Mouse (Mus musculus) heart, postnatal 0 days (tissue): ENCODE data around the gene Ssbp3. TPM values are rescaled to one million over a fixed set of nuclear protein-coding genes. Genes with fewer than 3 reads are reported as not detected.

Source experiments
- ATAC-seq: fragments of 200-750 bp; cut with Nextera tagmentation; 2 replicates; pipeline ENCODE4 v1.8.0; 2017; ENCODE audit warnings: low read depth, moderate number of reproducible peaks, moderate library complexity; ENCODE audit not compliant: insufficient read depth
- DNase-seq: peaks from one replicate; pipeline ENCODE4 v3.0.0-alpha.2; 2016; ENCODE audit warnings: low spot score
- H3K27ac ChIP-seq: fragments of 300-500 bp; sonication (generic); 2 replicates; pipeline ENCODE4 v1.5.1; 2014; ENCODE audit warnings: low read depth, mild to moderate bottlenecking
- H3K27me3 ChIP-seq: fragments of 300-500 bp; sonication (generic); 2 replicates; pipeline ENCODE4 v1.6.1; 2014; ENCODE audit warnings: low read length, mixed read lengths; ENCODE audit not compliant: control insufficient read depth, insufficient read depth
- H3K36me3 ChIP-seq: fragments of 300-500 bp; sonication (generic); replicated peaks from 2 replicates; pipeline ENCODE4 v1.6.1; 2014; ENCODE audit warnings: low read length, mixed read lengths; ENCODE audit not compliant: control insufficient read depth, insufficient read depth
- H3K4me1 ChIP-seq: fragments of 300-500 bp; sonication (generic); 2 replicates; pipeline ENCODE4 v1.6.1; 2014; ENCODE audit warnings: antibody characterized with exemption; ENCODE audit not compliant: control insufficient read depth, insufficient read depth
- H3K4me2 ChIP-seq: fragments of 300-500 bp; sonication (generic); 2 replicates; pipeline ENCODE4 v1.6.1; 2014; ENCODE audit warnings: low read depth, mild to moderate bottlenecking, low read length, moderate library complexity
- H3K4me3 ChIP-seq: fragments of 300-500 bp; sonication (generic); 2 replicates; pipeline ENCODE4 v1.5.1; 2014; ENCODE audit warnings: low read depth, low read length
- H3K9ac ChIP-seq: fragments of 300-500 bp; sonication (generic); replicated peaks from 2 replicates; pipeline ENCODE4 v1.6.1; 2014; ENCODE audit warnings: low read depth, low read length, mixed read lengths
- H3K9me3 ChIP-seq: fragments of 300-500 bp; sonication (generic); replicated peaks from 2 replicates; pipeline ENCODE4 v1.6.1; 2016; ENCODE audit warnings: low read length; ENCODE audit not compliant: control insufficient read depth
- CTCF ChIP-seq: IDR thresholded peaks from 2 replicates; pipeline ENCODE4 v1.5.1; 2016; ENCODE audit warnings: antibody characterized with exemption, control low read depth, low read depth
- EP300 ChIP-seq: IDR thresholded peaks from 2 replicates; pipeline ENCODE4 v1.6.1; 2016; ENCODE audit warnings: antibody characterized with exemption, low read depth
- WGBS: fragments of 180-500 bp; shearing (Covaris S2); extraction: QIAGEN DNeasy Blood & Tissue Kit; methylation state at CpG from one replicate; pipeline ENCODE4 v1.1.7; 2014; 5-methylcytosine and 5-hydroxymethylcytosine counted together
- polyA plus RNA-seq: library from polyadenylated mRNA; unstranded; fragments of >200 nt; fragmentation: Nextera tagmentation; extraction: Ambion mirVana; gene quantifications from 2 replicates; pipeline ENCODE4 v1.2.1, GENCODE M21; 2015
- total RNA-seq: library from RNA; depleted of rRNA; stranded (reverse); fragments of >200 nt; gene quantifications from 2 replicates; pipeline ENCODE4 v1.2.3, GENCODE M21; 2014; ENCODE audit warnings: low replicate concordance

Gene Ssbp3
- total and polyA plus RNA-seq, 2 experiments from 2014 or later, result 25.9 to 35.6 TPM

DNA sequence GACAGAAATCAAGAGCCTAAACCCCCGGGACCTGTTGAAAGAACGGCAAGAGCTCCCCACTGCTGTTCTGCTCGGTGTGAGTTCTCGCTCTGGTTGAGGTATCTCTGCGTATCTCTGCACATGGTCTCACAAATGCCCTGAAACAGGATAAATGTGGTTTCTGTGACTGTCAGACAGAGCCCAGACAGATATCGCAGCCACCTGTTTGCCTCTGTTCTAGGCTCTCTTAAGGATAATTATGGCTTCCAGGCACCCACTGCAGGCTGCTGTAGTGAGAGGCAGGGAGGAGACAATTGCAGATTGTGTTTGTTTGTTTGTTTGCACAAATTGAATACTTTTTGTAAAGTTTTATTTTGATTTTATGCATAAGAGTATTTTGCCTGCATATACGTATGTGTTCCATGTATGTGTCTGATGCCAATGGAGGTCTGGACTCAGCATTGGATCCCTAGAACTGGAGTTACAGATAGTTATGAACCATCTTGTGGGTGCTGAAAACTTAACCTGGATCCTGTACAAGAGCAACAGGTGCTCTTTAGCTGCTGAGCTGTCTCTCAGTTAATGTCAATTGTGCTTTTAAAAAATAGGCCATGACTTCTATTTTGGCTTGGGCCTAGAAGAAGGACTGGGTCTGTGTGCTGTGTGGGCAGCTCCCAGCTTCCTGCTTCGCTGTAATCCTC, 101.0 kb downstream of the Ssbp3 start:
- Histone ChIP-seq H3K4me2 (no peak overlapping the region), H3K9ac (no peak overlapping the region), H3K27ac (peak overlapping the region; percentile 55; the same call in 1 of the 2 replicates), H3K4me3 (no peak overlapping the region), H3K4me1 (peaks cover 37% of the 10 kb centered on the region), H3K27me3 (no peaks in the 10 kb centered on the region), H3K9me3 (no peaks in the 10 kb centered on the region), H3K36me3 (no peaks in the 10 kb centered on the region; the same call in 1 of the 2 replicates)
- TF ChIP-seq CTCF (no peak), EP300 (no peak)
- WGBS, result 84% methylated on average over 8 of the region's 8 CpGs
- no peak for DNase-seq
- ATAC-seq, result no peak

DNA sequence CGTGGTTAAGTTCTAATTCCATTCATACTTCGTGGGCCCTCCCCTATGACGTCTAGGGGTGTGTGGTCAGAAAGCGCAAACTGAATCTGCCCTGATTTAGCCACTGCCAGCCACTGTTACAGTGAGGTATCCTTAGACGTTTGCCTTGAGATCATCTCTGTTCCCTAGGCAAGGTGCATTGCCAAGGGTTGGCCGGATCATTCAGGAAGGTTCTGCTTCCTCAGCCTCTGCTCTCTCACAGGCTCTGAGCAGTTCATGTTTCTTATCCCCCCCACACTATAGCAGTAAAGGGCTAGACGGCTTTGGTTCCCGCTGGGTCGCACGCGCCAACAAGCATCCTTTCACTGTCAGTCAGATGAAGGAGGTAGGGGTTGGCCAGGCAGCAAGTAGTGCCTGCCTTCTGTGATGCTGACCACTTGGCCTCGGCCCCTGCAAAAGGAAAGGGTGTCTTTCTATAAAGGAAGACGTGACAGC, 101.5 kb downstream of the Ssbp3 start:
- WGBS, result 61% methylated on average over 13 of the region's 13 CpGs
- H3K4me1 ChIP-seq, result peaks cover 37% of the 10 kb centered on the region
- no peaks in the 10 kb centered on the region for H3K27me3 ChIP-seq
- no peak for DNase-seq
- H3K9me3 ChIP-seq, result no peaks in the 10 kb centered on the region
- no peak overlapping the region for H3K4me2 ChIP-seq
- no peaks in the 10 kb centered on the region; the same call in 1 of the 2 replicates for H3K36me3 ChIP-seq
- TF ChIP-seq CTCF, result no peak
- TF ChIP-seq EP300, result no peak
- peak; percentile 31; the same call in 1 of the 2 replicates for ATAC-seq
- H3K9ac ChIP-seq, result no peak overlapping the region
- H3K27ac ChIP-seq, result peak overlapping the region; percentile 55
- no peak overlapping the region for H3K4me3 ChIP-seq

GRCm38 (mm10) chr4:107012574-107012973, 102.1 kb downstream of the Ssbp3 start:
- no peak for DNase-seq
- TF ChIP-seq CTCF (no peak), EP300 (no peak)
- H3K27ac ChIP-seq, result peak overlapping the region; percentile 55

DNA sequence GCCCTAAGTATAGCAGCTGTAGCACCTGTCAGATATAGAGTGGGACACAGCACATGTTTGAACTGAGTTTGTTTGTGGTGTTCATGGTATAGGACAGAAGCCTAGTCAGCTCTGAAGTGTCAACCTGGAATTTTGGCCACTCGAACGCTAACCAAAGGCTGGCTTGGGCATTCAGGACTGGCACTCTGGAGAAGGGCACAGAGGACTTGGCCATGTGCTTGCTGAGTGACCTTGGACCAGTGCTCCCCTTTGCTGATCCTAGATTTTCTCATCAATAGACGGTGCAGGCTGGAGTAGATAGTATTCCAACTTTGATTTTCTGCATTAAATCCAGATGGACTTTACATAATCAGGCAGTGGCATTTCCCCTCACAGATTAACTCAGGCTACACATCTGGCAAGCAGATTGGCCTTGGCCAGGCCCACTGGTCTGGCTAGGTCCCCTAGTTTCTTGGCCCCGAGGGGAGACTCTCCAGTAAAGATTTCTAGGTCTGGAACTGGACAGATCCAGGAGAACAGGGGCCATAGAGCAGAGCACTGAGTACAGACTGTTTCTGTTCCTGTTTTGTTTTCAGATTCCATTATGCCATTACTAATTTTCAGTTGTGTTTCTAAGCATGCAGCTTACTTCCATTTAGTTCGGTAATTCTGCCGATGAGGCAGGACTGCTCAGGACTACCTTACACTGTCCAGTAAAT, 102.8 kb downstream of the Ssbp3 start:
- no peaks in the 10 kb centered on the region for H3K9me3 ChIP-seq
- DNase-seq (no peak), ATAC-seq (no peak)
- peak overlapping the region; percentile 55 for H3K27ac ChIP-seq
- WGBS, result 70% methylated on average over 6 of the region's 6 CpGs
- no peaks in the 10 kb centered on the region; the same call in 1 of the 2 replicates for H3K36me3 ChIP-seq
- no peak overlapping the region for H3K4me3 ChIP-seq
- no peaks in the 10 kb centered on the region for H3K27me3 ChIP-seq
- no peak overlapping the region for H3K9ac ChIP-seq
- TF ChIP-seq EP300, result no peak
- TF ChIP-seq CTCF, result no peak
- no peak overlapping the region for H3K4me2 ChIP-seq
- peaks cover 41% of the 10 kb centered on the region for H3K4me1 ChIP-seq

More at GRCm38 (mm10) chr4:107012574-107012973, 102.1 kb downstream of the Ssbp3 start:
- no peaks in the 10 kb centered on the region for H3K9me3 ChIP-seq
- no peaks in the 10 kb centered on the region for H3K27me3 ChIP-seq
- WGBS, result 60% methylated on average over 3 of the region's 3 CpGs
- no peak overlapping the region for H3K4me3 ChIP-seq
- H3K36me3 ChIP-seq, result no peaks in the 10 kb centered on the region; the same call in 1 of the 2 replicates
- peaks cover 37% of the 10 kb centered on the region for H3K4me1 ChIP-seq
- H3K9ac ChIP-seq, result no peak overlapping the region
- ATAC-seq, result 0 out of 2 replicates have a peak, but pooled peaks have one; percentile 16
- H3K4me2 ChIP-seq, result no peak overlapping the region

GRCm38 (mm10) chr4:107013817-107014260, 103.3 kb downstream of the Ssbp3 start:
- TF ChIP-seq CTCF (no peak), EP300 (no peak)
- ATAC-seq, result no peak
- no peak overlapping the region; the same call in 1 of the 2 replicates for H3K27ac ChIP-seq
- H3K4me2 ChIP-seq, result no peak overlapping the region
- peaks cover 47% of the 10 kb centered on the region for H3K4me1 ChIP-seq
- WGBS, result 56% methylated on average over 9 of the region's 9 CpGs
- no peak overlapping the region for H3K9ac ChIP-seq
- no peak overlapping the region for H3K4me3 ChIP-seq
- DNase-seq, result no peak
- H3K9me3 ChIP-seq, result no peaks in the 10 kb centered on the region
- H3K36me3 ChIP-seq, result no peaks in the 10 kb centered on the region; the same call in 1 of the 2 replicates
- no peaks in the 10 kb centered on the region for H3K27me3 ChIP-seq
